Mouse (Mus musculus): ENCODE measurements around the gene Prph2. TPM values are rescaled to one million over a fixed set of nuclear protein-coding genes. Genes with fewer than 3 reads are reported as not detected.

The Prph2 gene
- polyA plus RNA-seq (2015; fragmentation: Nextera tagmentation; extraction: Ambion mirVana): not detected in 2 replicates

- ATAC-seq: no peak
- whole genome bisulfite sequencing: 90% methylated on average over 10 of the region's 10 CpGs
Measured at GRCm38 (mm10) chr17:46910186-46910585, at the start of gene Prph2. Gene Prph2 (plus strand): TSS chr17:46910459.

GRCm38 (mm10) chr17:46864566-46865195 is 45.6 kb upstream of the Prph2 start:
- H3K4me2 ChIP-seq (ENCODE audit: low read length): no peak overlapping the region
- no peaks in the 10 kb centered on the region for H3K36me3 ChIP-seq (ENCODE audit: control insufficient read depth, insufficient read depth, low read length)
- ATAC-seq: no peak
- H3K9me3 ChIP-seq (ENCODE audit: control insufficient read depth, low read length): no peaks in the 10 kb centered on the region
- WGBS: 79% methylated on average over 7 of the region's 7 CpGs
- H3K9ac ChIP-seq (ENCODE audit: low read depth, low read length): no peak overlapping the region
- H3K4me1 ChIP-seq (ENCODE audit: control insufficient read depth, insufficient read depth, low read depth, low read length): peaks cover 3% of the 10 kb centered on the region
- H3K27me3 ChIP-seq (replicated peaks; ENCODE audit: control insufficient read depth, insufficient read depth, low read length): no peaks in the 10 kb centered on the region
- H3K27ac ChIP-seq (ENCODE audit: low read depth, low read length): no peak overlapping the region
- H3K4me3 ChIP-seq (ENCODE audit: low read length): no peak overlapping the region

More at GRCm38 (mm10) chr17:46910186-46910585, at the start of gene Prph2:
- Histone ChIP-seq H3K4me1 (ENCODE audit: control insufficient read depth, insufficient read depth, low read depth, low read length) (no peaks in the 10 kb centered on the region), H3K27me3 (replicated peaks; ENCODE audit: control insufficient read depth, insufficient read depth, low read length) (no peaks in the 10 kb centered on the region), H3K27ac (ENCODE audit: low read depth, low read length) (no peak within 1 kb of the TSS), H3K4me2 (ENCODE audit: low read length) (no peak within 1 kb of the TSS), H3K4me3 (ENCODE audit: low read length) (no peak within 1 kb of the TSS), H3K9me3 (ENCODE audit: control insufficient read depth, low read length) (no peaks in the 10 kb centered on the region), H3K36me3 (ENCODE audit: control insufficient read depth, insufficient read depth, low read length) (no peaks in the 10 kb centered on the region), H3K9ac (ENCODE audit: low read depth, low read length) (no peak within 1 kb of the TSS)

DNA sequence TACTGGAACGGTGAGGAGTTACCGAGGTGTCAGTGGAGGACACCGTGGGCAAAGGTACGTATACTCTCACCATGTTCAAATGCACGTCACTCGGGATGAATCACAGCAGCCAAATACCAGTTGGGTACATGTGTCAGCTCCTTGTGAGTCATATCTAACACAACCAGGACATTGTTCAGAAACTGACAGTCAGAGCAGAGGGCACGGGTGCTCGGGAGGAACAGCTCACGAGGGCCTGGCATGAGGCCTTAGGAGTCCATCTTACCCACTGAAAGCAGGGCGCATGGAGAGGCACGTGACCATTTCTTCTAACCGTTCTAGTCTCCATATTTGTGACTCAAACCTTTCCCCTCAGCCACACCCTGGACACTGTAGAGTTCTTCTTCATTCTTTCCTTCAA is 43.4 kb upstream of the Prph2 start:
- no peak overlapping the region for H3K27ac ChIP-seq (ENCODE audit: low read depth, low read length)
- no peak overlapping the region for H3K9ac ChIP-seq (ENCODE audit: low read depth, low read length)
- no peak overlapping the region for H3K4me2 ChIP-seq (ENCODE audit: low read length)
- ATAC-seq: no peak
- WGBS: 88% methylated on average over 12 of the region's 12 CpGs
- H3K4me1 ChIP-seq (ENCODE audit: control insufficient read depth, insufficient read depth, low read depth, low read length): no peaks in the 10 kb centered on the region
- H3K4me3 ChIP-seq (ENCODE audit: low read length): no peak overlapping the region
- H3K9me3 ChIP-seq (ENCODE audit: control insufficient read depth, low read length): no peaks in the 10 kb centered on the region
- H3K27me3 ChIP-seq (replicated peaks; ENCODE audit: control insufficient read depth, insufficient read depth, low read length): no peaks in the 10 kb centered on the region
- no peaks in the 10 kb centered on the region for H3K36me3 ChIP-seq (ENCODE audit: control insufficient read depth, insufficient read depth, low read length)

GRCm38 (mm10) chr17:46870204-46870798 is 40.0 kb upstream of the Prph2 start:
- no peak overlapping the region for H3K4me3 ChIP-seq (ENCODE audit: low read length)
- no peaks in the 10 kb centered on the region for H3K4me1 ChIP-seq (ENCODE audit: control insufficient read depth, insufficient read depth, low read depth, low read length)
- H3K9me3 ChIP-seq (ENCODE audit: control insufficient read depth, low read length): no peaks in the 10 kb centered on the region
- H3K9ac ChIP-seq (ENCODE audit: low read depth, low read length): no peak overlapping the region
- WGBS: 94% methylated on average over 5 of the region's 5 CpGs
- no peaks in the 10 kb centered on the region for H3K36me3 ChIP-seq (ENCODE audit: control insufficient read depth, insufficient read depth, low read length)
- no peak overlapping the region for H3K4me2 ChIP-seq (ENCODE audit: low read length)
- H3K27me3 ChIP-seq (replicated peaks; ENCODE audit: control insufficient read depth, insufficient read depth, low read length): no peaks in the 10 kb centered on the region
- no peak for ATAC-seq
- H3K27ac ChIP-seq (ENCODE audit: low read depth, low read length): no peak overlapping the region

GRCm38 (mm10) chr17:46870913-46871312 is 39.3 kb upstream of the Prph2 start:
- H3K4me2 ChIP-seq (ENCODE audit: low read length): no peak overlapping the region

DNA sequence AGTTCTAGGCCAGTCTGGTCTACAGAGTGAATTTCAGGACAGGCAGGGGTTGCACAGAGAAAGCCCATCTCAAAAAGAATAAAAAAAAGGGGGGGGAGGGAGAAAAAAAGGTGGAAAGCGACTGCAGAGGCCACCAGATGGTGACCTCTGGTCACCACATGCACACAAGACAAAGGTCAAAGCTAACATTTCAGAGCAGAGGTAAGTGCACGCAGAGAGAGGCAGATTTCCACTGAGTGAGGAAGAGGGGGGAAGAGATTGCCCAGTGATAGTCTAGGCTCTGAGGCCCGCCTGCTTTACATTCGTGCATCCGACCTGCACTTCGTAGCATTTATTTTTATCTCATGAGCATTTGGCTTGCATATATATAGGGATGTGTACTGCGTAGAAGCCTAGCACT is 37.5 kb upstream of the Prph2 start:
- no peak overlapping the region for H3K9ac ChIP-seq (ENCODE audit: low read depth, low read length)

More at GRCm38 (mm10) chr17:46870913-46871312, 39.3 kb upstream of the Prph2 start:
- Histone ChIP-seq H3K9ac (ENCODE audit: low read depth, low read length) (no peak overlapping the region), H3K27me3 (replicated peaks; ENCODE audit: control insufficient read depth, insufficient read depth, low read length) (no peaks in the 10 kb centered on the region), H3K27ac (ENCODE audit: low read depth, low read length) (no peak overlapping the region), H3K36me3 (ENCODE audit: control insufficient read depth, insufficient read depth, low read length) (no peaks in the 10 kb centered on the region), H3K9me3 (ENCODE audit: control insufficient read depth, low read length) (no peaks in the 10 kb centered on the region), H3K4me3 (ENCODE audit: low read length) (no peak overlapping the region), H3K4me1 (ENCODE audit: control insufficient read depth, insufficient read depth, low read depth, low read length) (no peaks in the 10 kb centered on the region)
- 61% methylated on average over 1 of the region's 1 CpGs for WGBS
- no peak for ATAC-seq

GRCm38 (mm10) chr17:46874133-46874532 is 36.1 kb upstream of the Prph2 start:
- H3K27me3 ChIP-seq (replicated peaks; ENCODE audit: control insufficient read depth, insufficient read depth, low read length): no peaks in the 10 kb centered on the region
- WGBS: 44% methylated on average over 10 of the region's 10 CpGs
- no peak overlapping the region for H3K27ac ChIP-seq (ENCODE audit: low read depth, low read length)

More for the DNA sequence above, 37.5 kb upstream of the Prph2 start:
- WGBS: 84% methylated on average over 7 of the region's 7 CpGs
- H3K4me3 ChIP-seq (ENCODE audit: low read length): no peak overlapping the region
- no peak for ATAC-seq
- H3K27me3 ChIP-seq (replicated peaks; ENCODE audit: control insufficient read depth, insufficient read depth, low read length): no peaks in the 10 kb centered on the region
- no peak overlapping the region for H3K4me2 ChIP-seq (ENCODE audit: low read length)
- no peaks in the 10 kb centered on the region for H3K9me3 ChIP-seq (ENCODE audit: control insufficient read depth, low read length)
- H3K27ac ChIP-seq (ENCODE audit: low read depth, low read length): no peak overlapping the region
- no peaks in the 10 kb centered on the region for H3K4me1 ChIP-seq (ENCODE audit: control insufficient read depth, insufficient read depth, low read depth, low read length)
- H3K36me3 ChIP-seq (ENCODE audit: control insufficient read depth, insufficient read depth, low read length): no peaks in the 10 kb centered on the region

GRCm38 (mm10) chr17:46875626-46876025 is 34.6 kb upstream of the Prph2 start:
- H3K36me3 ChIP-seq (ENCODE audit: control insufficient read depth, insufficient read depth, low read length): no peaks in the 10 kb centered on the region
- no peak overlapping the region for H3K4me2 ChIP-seq (ENCODE audit: low read length)
- WGBS: 66% methylated on average over 3 of the region's 3 CpGs
- ATAC-seq: no peak
- no peak overlapping the region for H3K27ac ChIP-seq (ENCODE audit: low read depth, low read length)
- H3K9ac ChIP-seq (ENCODE audit: low read depth, low read length): no peak overlapping the region
- peaks cover 4% of the 10 kb centered on the region; the same call in 1 of the 2 replicates for H3K4me1 ChIP-seq (ENCODE audit: control insufficient read depth, insufficient read depth, low read depth, low read length)
- H3K27me3 ChIP-seq (replicated peaks; ENCODE audit: control insufficient read depth, insufficient read depth, low read length): no peaks in the 10 kb centered on the region
- no peak overlapping the region for H3K4me3 ChIP-seq (ENCODE audit: low read length)
- H3K9me3 ChIP-seq (ENCODE audit: control insufficient read depth, low read length): no peaks in the 10 kb centered on the region

More at GRCm38 (mm10) chr17:46874133-46874532, 36.1 kb upstream of the Prph2 start:
- Histone ChIP-seq H3K9me3 (ENCODE audit: control insufficient read depth, low read length) (no peaks in the 10 kb centered on the region), H3K4me1 (ENCODE audit: control insufficient read depth, insufficient read depth, low read depth, low read length) (no peaks in the 10 kb centered on the region), H3K36me3 (ENCODE audit: control insufficient read depth, insufficient read depth, low read length) (no peaks in the 10 kb centered on the region), H3K9ac (ENCODE audit: low read depth, low read length) (no peak overlapping the region), H3K4me2 (ENCODE audit: low read length) (no peak overlapping the region), H3K4me3 (ENCODE audit: low read length) (no peak overlapping the region)
- ATAC-seq: no peak

DNA sequence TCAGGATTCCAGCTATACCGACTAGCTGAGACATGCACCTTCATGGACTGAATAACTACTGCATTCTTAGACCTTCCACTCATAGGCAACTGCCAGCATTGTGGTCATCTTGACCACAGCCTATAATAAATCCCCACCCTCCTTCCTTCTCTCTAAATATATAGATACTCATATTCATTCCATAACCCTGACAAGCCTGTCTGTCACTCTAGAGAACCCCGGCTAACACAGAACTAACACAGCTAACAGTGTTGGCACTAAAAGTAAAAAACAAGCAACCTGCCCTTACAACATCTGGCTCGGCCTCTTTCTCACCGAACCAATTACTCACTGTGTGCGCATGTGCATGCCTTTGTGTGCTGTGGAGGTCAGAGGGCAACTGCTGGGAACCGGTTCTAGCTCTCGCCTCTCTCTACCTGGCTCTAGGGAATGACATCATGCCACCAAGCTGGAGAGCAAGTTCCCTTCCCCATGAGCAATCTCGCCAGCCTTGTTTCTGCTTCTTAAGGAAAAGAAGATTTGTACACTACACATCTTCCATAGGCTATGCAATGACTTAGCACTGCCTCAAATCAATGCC is 33.8 kb upstream of the Prph2 start:
- peaks cover 4% of the 10 kb centered on the region; the same call in 1 of the 2 replicates for H3K4me1 ChIP-seq (ENCODE audit: control insufficient read depth, insufficient read depth, low read depth, low read length)
- no peaks in the 10 kb centered on the region for H3K27me3 ChIP-seq (replicated peaks; ENCODE audit: control insufficient read depth, insufficient read depth, low read length)
- no peaks in the 10 kb centered on the region for H3K9me3 ChIP-seq (ENCODE audit: control insufficient read depth, low read length)
- H3K4me3 ChIP-seq (ENCODE audit: low read length): no peak overlapping the region
- WGBS: 74% methylated on average over 8 of the region's 8 CpGs
- no peak overlapping the region for H3K27ac ChIP-seq (ENCODE audit: low read depth, low read length)
- ATAC-seq: no peak
- no peaks in the 10 kb centered on the region for H3K36me3 ChIP-seq (ENCODE audit: control insufficient read depth, insufficient read depth, low read length)
- no peak overlapping the region for H3K4me2 ChIP-seq (ENCODE audit: low read length)
- no peak overlapping the region for H3K9ac ChIP-seq (ENCODE audit: low read depth, low read length)

All from hindbrain, embryonic 16.5 days (tissue).